Mouse (Mus musculus) spleen, adult 2 months (tissue): ENCODE measurements at regions not wholly inside any gene's neighbourhood (a gene's known extent, or its start where the extent isn't known, plus 50 kb on each side); places are given as distances from the start of the nearest gene placed in this dataset.

Experiments used
- DNase-seq, 2 experiments: peaks; one replicate each; pipeline versions ENCODE4 v3.0.0 to v3.0.0-alpha.2; 2012 to 2021; ENCODE audit warnings: low spot score in 2 of 2, low read depth in 1 of 2
- H3K27ac ChIP-seq: fragments of 200-500 bp; 2 replicates; pipeline ENCODE4 v1.5.1; 2012; ENCODE audit warnings: low read length, inconsistent platforms; ENCODE audit not compliant: insufficient read depth
- H3K27me3 ChIP-seq: fragments of 200-500 bp; 2 replicates; pipeline ENCODE4 v1.6.1; 2012; ENCODE audit warnings: mild to moderate bottlenecking, moderate library complexity, low read length, inconsistent platforms; ENCODE audit not compliant: control insufficient read depth, insufficient read depth
- H3K36me3 ChIP-seq: fragments of 200-500 bp; 2 replicates; pipeline ENCODE4 v1.6.1; 2012; ENCODE audit warnings: mild to moderate bottlenecking, low read length, inconsistent platforms; ENCODE audit not compliant: control insufficient read depth, insufficient read depth
- H3K4me1 ChIP-seq: fragments of 200-500 bp; 2 replicates; pipeline ENCODE4 v1.6.1; 2011; ENCODE audit warnings: inconsistent platforms; ENCODE audit not compliant: control insufficient read depth, insufficient read depth, insufficient read length
- H3K4me3 ChIP-seq: fragments of 200-500 bp; 2 replicates; pipeline ENCODE4 v1.5.1; 2011; ENCODE audit warnings: mild to moderate bottlenecking, inconsistent platforms; ENCODE audit not compliant: insufficient read depth, insufficient read length; ENCODE audit errors: extremely low read depth
- CTCF ChIP-seq: fragments of 200-500 bp; IDR thresholded peaks from 2 replicates; pipeline ENCODE4 v1.5.1; 2011; ENCODE audit warnings: mild to moderate bottlenecking, inconsistent platforms; ENCODE audit not compliant: insufficient read depth, insufficient read length, insufficient replicate concordance; ENCODE audit errors: extremely low read depth
- POLR2A ChIP-seq: fragments of 200-500 bp; IDR thresholded peaks from 2 replicates; pipeline ENCODE4 v1.6.1; 2011; ENCODE audit warnings: low read depth, low read length, inconsistent platforms
- WGBS: fragments of 180-500 bp; shearing (Covaris S2); methylation state at CpG from one replicate; pipeline ENCODE4 v1.1.7; 2018; 5-methylcytosine and 5-hydroxymethylcytosine counted together

GRCm38 (mm10) chr5:119781375-119781774 lies 51.1 kb upstream of the Tbx5 start:
- 48% methylated on average over 5 of the region's 5 CpGs for WGBS
- TF ChIP-seq POLR2A, result no peak
- no peak for TF ChIP-seq CTCF
- no peak for DNase-seq

More at GRCm38 (mm10) chr5:119781375-119781774, 51.1 kb upstream of the Tbx5 start:
- Histone ChIP-seq H3K27me3 (no peaks in the 10 kb centered on the region), H3K36me3 (no peaks in the 10 kb centered on the region), H3K27ac (no peak overlapping the region), H3K4me3 (no peak overlapping the region), H3K4me1 (no peaks in the 10 kb centered on the region)
